Mouse (Mus musculus) ES-Bruce4 (cell line): Measurements from ENCODE around the gene Calm1.

Experiments used
- CTCF ChIP-seq: IDR thresholded peaks from one replicate; pipeline ENCODE4 v1.8.1; 2011; ENCODE audit warnings: low read depth, low read length
- EP300 ChIP-seq: IDR thresholded peaks from 2 replicates; pipeline ENCODE4 v1.6.1; 2011; ENCODE audit warnings: low read depth, low read length; ENCODE audit not compliant: insufficient read depth
- POLR2A ChIP-seq: IDR thresholded peaks from one replicate; pipeline ENCODE4 v1.8.1; 2011; ENCODE audit warnings: low read length; ENCODE audit not compliant: insufficient read depth

GRCm38 (mm10) chr12:100206926-100207325, 7.7 kb downstream of the Calm1 start:
- TF ChIP-seq CTCF (no peak), POLR2A (no peak), EP300 (no peak)
